Mouse (Mus musculus) lung, postnatal 0 days (tissue): ENCODE measurements around the gene Hoxa5.

Experiments
- CTCF ChIP-seq: IDR thresholded peaks from 2 replicates; pipeline ENCODE4 v1.5.1; 2016; ENCODE audit warnings: antibody characterized with exemption, mild to moderate bottlenecking
- EP300 ChIP-seq: IDR thresholded peaks from 2 replicates; pipeline ENCODE4 v1.6.1; 2016; ENCODE audit warnings: antibody characterized with exemption, mild to moderate bottlenecking, control low read depth

- no peak for TF ChIP-seq CTCF
- TF ChIP-seq EP300 = no peak
These were observed 47.7 kb downstream of the Hoxa5 start for GRCm38 (mm10) chr6:52156551-52157200.
